Mouse (Mus musculus) ZHBTc4 (cell line): Measurements from ENCODE around the gene P2rx1.

Source experiments
- DNase-seq: peaks from one replicate; pipeline ENCODE4 v3.0.0-alpha.2; 2011; ENCODE audit warnings: low read depth, low spot score

P2rx1 gene

GRCm38 (mm10) chr11:72987807-72988206 lies 11.1 kb upstream of the P2rx1 start:
- DNase-seq = no peak

DNA sequence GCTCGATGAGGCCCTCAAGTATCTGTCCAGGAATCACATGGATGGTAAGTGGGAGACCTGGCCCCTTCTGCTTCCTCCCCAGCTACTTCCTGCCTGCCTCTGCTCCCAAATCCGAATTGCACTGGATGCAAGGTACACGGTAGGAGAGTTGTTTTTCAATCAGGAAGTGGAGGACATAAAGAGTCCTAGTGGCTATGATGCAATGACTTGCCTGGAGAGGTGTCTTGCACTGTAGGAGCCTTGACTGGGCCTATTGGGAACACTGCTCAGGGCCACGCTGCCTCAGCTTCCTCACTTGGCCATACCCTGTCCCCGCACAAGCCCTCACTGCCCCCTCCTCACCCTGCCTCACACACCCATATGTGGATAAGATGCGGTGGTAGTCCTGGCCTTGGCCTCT lies 9.9 kb upstream of the P2rx1 start:
- no peak for DNase-seq

DNA sequence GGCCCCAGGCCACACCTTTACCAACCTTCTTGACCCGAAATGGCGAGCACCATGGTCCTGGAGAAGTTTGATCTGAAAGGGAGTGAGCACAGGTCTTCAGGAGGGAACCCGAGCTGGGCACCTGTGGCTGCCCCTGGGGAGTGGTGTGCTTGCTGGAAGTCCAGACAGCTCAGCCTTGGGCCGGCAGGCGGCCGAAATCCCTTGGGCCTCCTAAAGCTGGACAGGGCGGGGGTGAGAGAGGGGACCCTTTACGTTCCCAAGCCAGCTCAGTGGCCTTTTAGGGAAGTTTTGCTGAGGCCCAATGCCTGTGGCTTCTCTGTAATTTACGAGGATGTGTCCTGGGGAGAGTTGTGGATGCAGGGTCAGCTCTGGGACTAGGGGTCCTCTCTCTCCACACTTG lies 8.2 kb upstream of the P2rx1 start:
- DNase-seq = no peak

- DNase-seq = no peak
These were observed 6.9 kb upstream of the P2rx1 start for GRCm38 (mm10) chr11:72991961-72992360.

- no peak for DNase-seq
These were observed 2.6 kb upstream of the P2rx1 start for GRCm38 (mm10) chr11:72996346-72996745.

- DNase-seq = no peak
These were observed 2.1 kb upstream of the P2rx1 start for GRCm38 (mm10) chr11:72996781-72997180.

GRCm38 (mm10) chr11:72997529-72998326 lies 1.2 kb upstream of the P2rx1 start:
- DNase-seq = peak; percentile 56

GRCm38 (mm10) chr11:73001029-73001428 lies 2.1 kb downstream of the P2rx1 start:
- DNase-seq = peak; percentile 83

- DNase-seq = peak; percentile 87
These were observed 7.5 kb downstream of the P2rx1 start for GRCm38 (mm10) chr11:73006377-73006776.

- no peak for DNase-seq
These were observed 8.2 kb downstream of the P2rx1 start for GRCm38 (mm10) chr11:73007113-73007512.

DNA sequence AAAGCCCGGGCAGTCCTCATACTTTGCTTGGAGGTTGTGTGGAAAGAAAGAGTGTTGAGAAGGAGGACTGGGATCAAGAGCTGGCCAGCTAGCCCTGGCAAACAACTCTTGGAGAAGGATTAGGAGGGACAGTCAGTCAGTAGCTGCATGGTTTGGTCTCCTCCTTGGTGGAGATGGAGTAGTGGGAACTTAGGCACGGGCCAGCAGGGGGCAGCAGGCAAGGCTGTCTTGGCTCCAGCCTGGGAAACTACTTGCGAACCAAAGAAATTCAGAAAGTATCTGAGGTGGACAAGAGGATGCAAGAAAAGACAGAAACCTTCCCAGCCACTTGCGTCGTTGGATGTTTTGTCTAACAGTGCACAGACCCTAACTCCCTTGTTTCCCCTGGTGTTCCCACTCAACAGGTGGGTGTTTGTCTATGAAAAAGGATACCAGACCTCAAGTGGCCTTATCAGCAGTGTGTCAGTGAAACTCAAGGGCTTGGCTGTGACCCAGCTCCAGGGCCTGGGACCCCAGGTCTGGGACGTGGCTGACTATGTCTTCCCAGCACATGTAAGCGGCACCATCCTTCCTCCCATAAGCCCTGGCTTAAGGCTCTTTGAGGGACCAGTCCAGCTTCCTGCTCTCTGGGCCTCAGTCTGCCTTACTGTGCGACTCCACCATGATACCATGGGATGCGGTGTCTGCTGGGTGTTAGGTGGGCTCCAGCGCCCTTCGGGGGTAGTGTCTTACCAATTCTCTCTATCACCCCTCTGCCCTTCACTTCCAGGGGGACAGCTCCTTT lies 9.0 kb downstream of the P2rx1 start:
- peak; percentile 69 for DNase-seq

DNA sequence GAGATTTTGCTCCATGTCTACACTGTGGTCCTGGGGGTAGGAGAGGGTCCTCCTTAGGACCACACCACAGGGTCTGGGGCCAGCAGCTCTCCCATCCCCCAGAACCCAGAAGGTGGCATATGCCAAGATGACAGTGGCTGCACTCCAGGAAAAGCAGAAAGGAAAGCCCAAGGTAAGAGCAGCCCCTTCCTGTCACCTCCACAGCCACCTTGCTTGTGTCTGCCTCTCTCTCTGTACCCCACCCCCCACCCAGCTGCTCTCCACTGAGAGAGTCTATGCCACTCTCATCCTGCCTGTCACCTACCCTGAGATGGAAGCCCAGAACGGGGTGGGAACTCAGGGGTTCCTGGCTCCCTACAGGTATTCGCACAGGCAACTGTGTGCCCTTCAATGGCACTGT lies 9.9 kb downstream of the P2rx1 start:
- no peak for DNase-seq

- no peak for DNase-seq
These were observed 10.8 kb downstream of the P2rx1 start for GRCm38 (mm10) chr11:73009531-73010274.

DNA sequence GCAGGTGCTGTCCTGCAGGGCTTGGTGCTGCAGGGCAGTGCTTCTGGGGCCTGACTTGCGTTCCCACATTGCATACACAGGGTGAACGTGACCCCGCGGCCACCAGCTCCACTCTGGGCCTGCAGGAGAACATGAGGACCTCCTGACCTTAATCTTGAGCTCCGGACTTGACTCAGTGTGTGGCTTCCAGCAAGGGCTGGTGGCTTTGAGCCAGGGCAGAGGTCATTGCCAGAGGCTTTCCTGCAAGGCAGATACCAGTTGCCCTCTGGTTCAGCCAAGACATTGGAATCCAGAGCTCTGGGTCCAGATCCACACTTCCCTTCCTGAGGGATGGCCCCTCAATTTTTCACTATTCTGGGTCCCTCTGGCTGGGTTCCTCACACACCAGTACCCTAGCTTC lies 15.1 kb downstream of the P2rx1 start:
- DNase-seq = no peak

DNA sequence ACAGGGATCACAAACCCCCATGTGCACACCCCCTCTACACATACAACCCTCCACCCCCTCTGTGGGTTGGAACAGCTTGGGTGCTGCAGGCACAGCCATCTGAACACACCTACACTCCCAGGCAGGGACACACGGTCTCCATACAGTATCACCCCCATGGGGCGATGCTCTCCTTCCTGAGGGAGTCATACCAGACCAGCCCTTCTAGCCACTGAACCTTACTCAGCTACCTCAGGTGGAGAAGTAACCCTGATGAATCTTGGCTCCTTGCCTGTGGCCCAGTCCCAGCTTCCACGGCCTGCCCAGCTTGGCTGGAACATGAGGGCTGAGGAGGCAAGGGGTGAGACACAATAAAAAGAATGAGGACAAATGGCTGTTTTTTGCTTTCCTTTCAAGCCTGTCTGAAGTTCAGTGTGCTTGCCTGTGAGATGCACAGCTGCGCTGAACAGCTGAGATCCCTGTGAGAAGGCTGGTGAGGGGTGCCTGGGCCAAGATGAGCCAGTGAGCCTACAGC lies 16.0 kb downstream of the P2rx1 start:
- no peak for DNase-seq

DNA sequence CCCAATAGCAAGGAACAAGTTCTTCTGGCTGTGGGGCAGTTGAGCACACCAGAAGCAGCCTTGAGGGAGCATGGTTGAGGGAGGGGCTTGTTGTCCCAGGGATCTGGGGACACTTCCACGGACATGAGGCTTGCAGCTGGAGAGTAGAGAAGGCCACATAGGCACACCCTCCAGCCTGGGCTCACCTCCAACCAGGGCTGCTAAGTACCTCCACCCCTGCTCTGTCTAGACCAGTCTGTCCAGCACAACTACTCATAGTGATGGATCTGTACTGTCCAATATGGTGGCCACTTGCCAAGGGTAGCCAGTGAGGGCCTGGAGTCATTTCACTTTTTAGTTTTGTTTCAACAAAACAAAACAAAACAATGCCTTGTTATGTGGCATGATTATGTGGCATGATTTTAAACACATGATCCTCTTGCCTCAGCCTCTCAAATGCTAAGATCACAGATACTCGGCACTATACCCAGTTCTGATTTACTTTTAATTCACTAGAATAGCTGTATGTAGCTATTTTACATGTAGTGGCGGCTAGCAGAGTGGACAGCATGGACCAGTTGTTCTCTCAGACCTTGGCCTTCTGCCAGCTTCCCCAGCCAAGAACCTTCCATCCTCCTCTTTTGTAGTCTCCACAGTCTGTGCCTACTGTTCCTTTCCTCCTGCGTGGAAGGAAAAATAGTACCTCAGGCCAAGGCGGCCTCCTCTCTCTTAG lies 16.6 kb downstream of the P2rx1 start:
- no peak for DNase-seq

DNA sequence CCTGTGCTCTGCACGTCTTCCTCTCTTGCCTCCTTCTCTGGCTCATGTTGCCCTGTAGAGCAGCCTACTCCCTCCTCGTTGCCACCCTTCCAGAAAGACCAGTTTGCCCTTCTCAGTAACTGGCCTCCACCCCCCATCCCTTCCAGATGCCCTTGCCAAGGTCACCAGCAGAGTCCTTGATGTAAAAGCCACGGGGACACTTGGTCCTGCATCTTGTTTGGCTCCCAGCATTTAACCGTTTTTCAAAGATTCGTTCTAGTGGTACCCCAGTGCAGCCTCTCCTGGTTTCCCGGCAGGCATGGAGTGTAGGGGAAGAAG lies 17.2 kb downstream of the P2rx1 start:
- no peak for DNase-seq

GRCm38 (mm10) chr11:73018471-73019146 lies 19.7 kb downstream of the P2rx1 start, which contains the start of gene Camkk1:
Gene Camkk1 (plus strand): TSS chr11:73019008.
- peak; percentile 95 for DNase-seq

- DNase-seq = peak; percentile 57
These were observed 20.4 kb downstream of the P2rx1 start for GRCm38 (mm10) chr11:73019147-73019795.
